Mouse (Mus musculus): ENCODE data around the gene Ppy. TPM values are rescaled to one million over a fixed set of nuclear protein-coding genes. Genes with fewer than 3 reads are reported as not detected.

Ppy gene
- polyA plus RNA-seq (2014; fragmentation: Nextera tagmentation; extraction: Ambion mirVana) = not detected in 2 replicates

GRCm38 (mm10) chr11:102101219-102101618, at the start of gene Ppy:
Ppy (minus strand) TSS chr11:102101319.
- WGBS = 82% methylated on average over 4 of the region's 4 CpGs
- DNase-seq (ENCODE audit: low spot score, missing footprints) = no peak
- ATAC-seq (ENCODE audit: low FRiP score) = no peak
- Histone ChIP-seq H3K4me2 (no peak within 1 kb of the TSS), H3K4me1 (ENCODE audit: control insufficient read depth, insufficient read depth, low read length) (peaks cover 5% of the 10 kb centered on the region; the same call in 1 of the 2 replicates), H3K36me3 (ENCODE audit: control insufficient read depth, insufficient read depth, low read length) (no peaks in the 10 kb centered on the region), H3K27ac (ENCODE audit: low read depth, low read length) (no peak within 1 kb of the TSS), H3K27me3 (ENCODE audit: control insufficient read depth, insufficient read depth, low read length) (peaks cover 13% of the 10 kb centered on the region), H3K9me3 (ENCODE audit: control insufficient read depth, low read length) (no peaks in the 10 kb centered on the region), H3K9ac (ENCODE audit: low read length) (no peak within 1 kb of the TSS), H3K4me3 (ENCODE audit: low read depth, low read length) (no peak within 1 kb of the TSS)

GRCm38 (mm10) chr11:102147213-102147989, 46.3 kb upstream of the Ppy start:
- Histone ChIP-seq H3K4me3 (ENCODE audit: low read depth, low read length) (no peak overlapping the region), H3K4me1 (ENCODE audit: control insufficient read depth, insufficient read depth, low read length) (0 out of 2 replicates have a peak, but pooled peaks cover 9% of the 10 kb centered on the region), H3K27ac (ENCODE audit: low read depth, low read length) (no peak overlapping the region), H3K9me3 (ENCODE audit: control insufficient read depth, low read length) (no peaks in the 10 kb centered on the region), H3K36me3 (ENCODE audit: control insufficient read depth, insufficient read depth, low read length) (no peaks in the 10 kb centered on the region), H3K9ac (ENCODE audit: low read length) (no peak overlapping the region), H3K27me3 (ENCODE audit: control insufficient read depth, insufficient read depth, low read length) (peaks cover 51% of the 10 kb centered on the region), H3K4me2 (no peak overlapping the region)
- 14% methylated on average over 34 of the region's 34 CpGs for WGBS
- DNase-seq (ENCODE audit: low spot score, missing footprints) (peak; percentile 87), ATAC-seq (ENCODE audit: low FRiP score) (no peak)

GRCm38 (mm10) chr11:102146531-102146930, 45.4 kb upstream of the Ppy start:
- Histone ChIP-seq H3K4me2 (no peak overlapping the region), H3K9me3 (ENCODE audit: control insufficient read depth, low read length) (no peaks in the 10 kb centered on the region), H3K27ac (ENCODE audit: low read depth, low read length) (no peak overlapping the region), H3K9ac (ENCODE audit: low read length) (no peak overlapping the region), H3K4me1 (ENCODE audit: control insufficient read depth, insufficient read depth, low read length) (0 out of 2 replicates have a peak, but pooled peaks cover 9% of the 10 kb centered on the region), H3K36me3 (ENCODE audit: control insufficient read depth, insufficient read depth, low read length) (no peaks in the 10 kb centered on the region), H3K27me3 (ENCODE audit: control insufficient read depth, insufficient read depth, low read length) (peaks cover 51% of the 10 kb centered on the region), H3K4me3 (ENCODE audit: low read depth, low read length) (no peak overlapping the region)
- ATAC-seq (ENCODE audit: low FRiP score) (no peak), DNase-seq (ENCODE audit: low spot score, missing footprints) (peak; percentile 86)
- 8% methylated on average over 17 of the region's 17 CpGs for WGBS

- Histone ChIP-seq H3K9ac (ENCODE audit: low read length) (no peak overlapping the region), H3K4me2 (no peak overlapping the region), H3K36me3 (ENCODE audit: control insufficient read depth, insufficient read depth, low read length) (no peaks in the 10 kb centered on the region), H3K4me3 (ENCODE audit: low read depth, low read length) (peak overlapping the region; percentile 18), H3K27me3 (ENCODE audit: control insufficient read depth, insufficient read depth, low read length) (peaks cover 51% of the 10 kb centered on the region), H3K27ac (ENCODE audit: low read depth, low read length) (no peak overlapping the region), H3K4me1 (ENCODE audit: control insufficient read depth, insufficient read depth, low read length) (0 out of 2 replicates have a peak, but pooled peaks cover 9% of the 10 kb centered on the region), H3K9me3 (ENCODE audit: control insufficient read depth, low read length) (no peaks in the 10 kb centered on the region)
- peak; percentile 94 for DNase-seq (ENCODE audit: low spot score, missing footprints)
- WGBS = 4% methylated on average over 16 of the region's 16 CpGs
- no peak for ATAC-seq (ENCODE audit: low FRiP score)
Observed at GRCm38 (mm10) chr11:102146005-102146404, 44.9 kb upstream of the Ppy start.

- peak; percentile 94 for DNase-seq (ENCODE audit: low spot score, missing footprints)
- peak within 1 kb of the TSS; percentile 18 for H3K4me3 ChIP-seq (ENCODE audit: low read depth, low read length)
- H3K27ac ChIP-seq (ENCODE audit: low read depth, low read length) = no peak within 1 kb of the TSS
- H3K4me1 ChIP-seq (ENCODE audit: control insufficient read depth, insufficient read depth, low read length) = 0 out of 2 replicates have a peak, but pooled peaks cover 9% of the 10 kb centered on the region
- no peak within 1 kb of the TSS for H3K9ac ChIP-seq (ENCODE audit: low read length)
- H3K4me2 ChIP-seq = peak within 1 kb of the TSS; percentile 39
- under 1% methylated on average over 50 of the region's 50 CpGs for WGBS
- H3K36me3 ChIP-seq (ENCODE audit: control insufficient read depth, insufficient read depth, low read length) = no peaks in the 10 kb centered on the region
- no peaks in the 10 kb centered on the region for H3K9me3 ChIP-seq (ENCODE audit: control insufficient read depth, low read length)
- 0 out of 2 replicates have a peak, but pooled peaks have one; percentile 9 for ATAC-seq (ENCODE audit: low FRiP score)
- H3K27me3 ChIP-seq (ENCODE audit: control insufficient read depth, insufficient read depth, low read length) = peaks cover 51% of the 10 kb centered on the region
Observed at GRCm38 (mm10) chr11:102145471-102146001, 44.4 kb upstream of the Ppy start, which contains the start of gene Nags. Nags (plus strand) TSS chr11:102145513.

GRCm38 (mm10) chr11:102144957-102145470, 43.9 kb upstream of the Ppy start:
- Histone ChIP-seq H3K27ac (ENCODE audit: low read depth, low read length) (no peak overlapping the region), H3K27me3 (ENCODE audit: control insufficient read depth, insufficient read depth, low read length) (peaks cover 51% of the 10 kb centered on the region), H3K36me3 (ENCODE audit: control insufficient read depth, insufficient read depth, low read length) (no peaks in the 10 kb centered on the region), H3K9ac (ENCODE audit: low read length) (no peak overlapping the region), H3K4me3 (ENCODE audit: low read depth, low read length) (peak overlapping the region; percentile 18; the same call in 1 of the 2 replicates), H3K4me1 (ENCODE audit: control insufficient read depth, insufficient read depth, low read length) (0 out of 2 replicates have a peak, but pooled peaks cover 9% of the 10 kb centered on the region), H3K4me2 (peak overlapping the region; percentile 39; the same call in 1 of the 2 replicates), H3K9me3 (ENCODE audit: control insufficient read depth, low read length) (no peaks in the 10 kb centered on the region)
- 25% methylated on average over 13 of the region's 13 CpGs for WGBS
- DNase-seq (ENCODE audit: low spot score, missing footprints) (no peak), ATAC-seq (ENCODE audit: low FRiP score) (0 out of 2 replicates have a peak, but pooled peaks have one; percentile 9)

GRCm38 (mm10) chr11:102142355-102142754, 41.2 kb upstream of the Ppy start:
- DNase-seq (ENCODE audit: low spot score, missing footprints) = no peak
- no peak overlapping the region for H3K9ac ChIP-seq (ENCODE audit: low read length)
- H3K9me3 ChIP-seq (ENCODE audit: control insufficient read depth, low read length) = no peaks in the 10 kb centered on the region
- no peak overlapping the region for H3K27ac ChIP-seq (ENCODE audit: low read depth, low read length)
- H3K4me1 ChIP-seq (ENCODE audit: control insufficient read depth, insufficient read depth, low read length) = 0 out of 2 replicates have a peak, but pooled peaks cover 9% of the 10 kb centered on the region
- H3K4me2 ChIP-seq = no peak overlapping the region
- no peak for ATAC-seq (ENCODE audit: low FRiP score)
- H3K4me3 ChIP-seq (ENCODE audit: low read depth, low read length) = no peak overlapping the region
- H3K36me3 ChIP-seq (ENCODE audit: control insufficient read depth, insufficient read depth, low read length) = no peaks in the 10 kb centered on the region
- H3K27me3 ChIP-seq (ENCODE audit: control insufficient read depth, insufficient read depth, low read length) = peaks cover 34% of the 10 kb centered on the region
- WGBS = 73% methylated on average over 7 of the region's 7 CpGs

- ATAC-seq (ENCODE audit: low FRiP score) (no peak), DNase-seq (ENCODE audit: low spot score, missing footprints) (peak; percentile 97)
- no peaks in the 10 kb centered on the region for H3K9me3 ChIP-seq (ENCODE audit: control insufficient read depth, low read length)
- no peaks in the 10 kb centered on the region for H3K36me3 ChIP-seq (ENCODE audit: control insufficient read depth, insufficient read depth, low read length)
- H3K4me1 ChIP-seq (ENCODE audit: control insufficient read depth, insufficient read depth, low read length) = 0 out of 2 replicates have a peak, but pooled peaks cover 2% of the 10 kb centered on the region
- no peak overlapping the region for H3K27ac ChIP-seq (ENCODE audit: low read depth, low read length)
- no peak overlapping the region for H3K9ac ChIP-seq (ENCODE audit: low read length)
- H3K27me3 ChIP-seq (ENCODE audit: control insufficient read depth, insufficient read depth, low read length) = peaks cover 16% of the 10 kb centered on the region
- H3K4me3 ChIP-seq (ENCODE audit: low read depth, low read length) = no peak overlapping the region
- 5% methylated on average over 5 of the region's 5 CpGs for WGBS
- no peak overlapping the region for H3K4me2 ChIP-seq
Observed at GRCm38 (mm10) chr11:102140508-102140907, 39.4 kb upstream of the Ppy start.

GRCm38 (mm10) chr11:102138447-102138740, 37.3 kb upstream of the Ppy start:
- WGBS = under 1% methylated on average over 18 of the region's 18 CpGs

More at GRCm38 (mm10) chr11:102138447-102138740, 37.3 kb upstream of the Ppy start:
- H3K4me3 ChIP-seq (ENCODE audit: low read depth, low read length) = no peak overlapping the region
- DNase-seq (ENCODE audit: low spot score, missing footprints) = peak; percentile 95
- no peak overlapping the region for H3K9ac ChIP-seq (ENCODE audit: low read length)
- no peaks in the 10 kb centered on the region for H3K9me3 ChIP-seq (ENCODE audit: control insufficient read depth, low read length)
- ATAC-seq (ENCODE audit: low FRiP score) = peak; percentile 55; the same call in 1 of the 2 replicates
- H3K4me2 ChIP-seq = peak overlapping the region; percentile 40
- no peaks in the 10 kb centered on the region for H3K36me3 ChIP-seq (ENCODE audit: control insufficient read depth, insufficient read depth, low read length)
- H3K27ac ChIP-seq (ENCODE audit: low read depth, low read length) = no peak overlapping the region
- no peaks in the 10 kb centered on the region for H3K4me1 ChIP-seq (ENCODE audit: control insufficient read depth, insufficient read depth, low read length)
- peaks cover 2% of the 10 kb centered on the region; the same call in 1 of the 2 replicates for H3K27me3 ChIP-seq (ENCODE audit: control insufficient read depth, insufficient read depth, low read length)
